Mouse (Mus musculus): ENCODE measurements at regions not wholly inside any gene's neighbourhood (a gene's known extent, or its start where the extent isn't known, plus 50 kb on each side); places are given as distances from the start of the nearest gene placed in this dataset.

DNA sequence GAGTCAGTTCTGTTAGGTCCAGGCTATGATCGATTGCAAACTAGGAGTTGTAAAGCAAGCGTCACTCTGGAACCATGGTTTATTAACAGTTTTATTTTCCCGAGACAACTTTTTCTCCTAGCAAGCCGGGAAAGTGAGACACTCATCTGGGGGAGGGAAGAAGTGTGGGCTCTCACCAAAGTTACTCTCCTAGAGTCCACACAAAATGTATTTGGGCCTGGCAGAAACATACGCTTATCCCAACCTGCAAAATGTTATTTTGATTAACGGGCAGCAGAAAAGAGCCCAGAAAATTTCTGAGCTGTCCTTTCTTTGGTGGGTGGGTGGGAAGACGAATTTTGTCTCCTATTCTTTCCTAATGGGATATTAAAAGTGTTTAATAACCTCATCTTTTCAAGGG is 218.4 kb upstream of the Pkn2 start:
- no peak for DNase-seq (ENCODE audit: extremely low read depth, low read depth, low spot score)

DNA sequence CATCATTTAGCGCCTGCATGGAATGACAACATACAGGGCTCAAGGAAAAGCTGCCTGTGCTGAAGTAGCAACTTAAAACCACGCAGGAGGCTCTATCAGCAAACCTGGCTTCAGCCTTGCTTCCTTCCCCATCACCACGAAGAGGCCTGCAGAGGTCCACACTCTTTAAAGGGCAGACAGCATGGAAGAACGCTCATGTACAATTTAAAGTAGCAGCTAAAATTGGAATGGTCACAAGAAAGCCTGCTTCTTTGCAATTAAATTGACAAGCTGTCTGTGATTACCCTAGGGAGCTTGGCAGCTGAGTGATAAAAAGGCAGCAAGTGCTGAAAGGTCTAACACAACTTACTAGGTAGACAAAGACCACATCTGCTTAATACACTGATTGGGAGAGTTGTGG is 210.4 kb upstream of the Pkn2 start:
- no peak for DNase-seq (ENCODE audit: extremely low read depth, low read depth, low spot score)

DNA sequence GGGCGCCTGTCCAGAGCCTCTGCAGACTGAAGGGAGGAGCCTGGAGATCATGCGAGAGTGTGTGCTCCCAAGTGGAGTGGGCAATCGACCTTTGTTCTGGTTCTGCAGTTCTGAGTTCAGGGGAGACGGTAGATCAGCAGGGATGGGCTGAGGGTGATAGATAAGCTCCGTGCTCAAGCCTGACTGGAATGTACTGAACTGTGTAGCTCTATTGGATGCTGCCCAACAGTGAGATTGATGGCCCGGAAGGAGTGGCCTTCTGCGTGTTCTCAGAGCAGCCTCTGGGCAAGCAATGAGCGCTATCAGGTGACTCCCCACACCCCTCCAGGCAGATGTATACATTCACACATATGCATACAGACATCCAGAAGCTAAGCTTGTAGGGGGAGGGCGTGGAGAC is 209.1 kb upstream of the Pkn2 start:
- DNase-seq (ENCODE audit: extremely low read depth, low read depth, low spot score) = no peak

DNA sequence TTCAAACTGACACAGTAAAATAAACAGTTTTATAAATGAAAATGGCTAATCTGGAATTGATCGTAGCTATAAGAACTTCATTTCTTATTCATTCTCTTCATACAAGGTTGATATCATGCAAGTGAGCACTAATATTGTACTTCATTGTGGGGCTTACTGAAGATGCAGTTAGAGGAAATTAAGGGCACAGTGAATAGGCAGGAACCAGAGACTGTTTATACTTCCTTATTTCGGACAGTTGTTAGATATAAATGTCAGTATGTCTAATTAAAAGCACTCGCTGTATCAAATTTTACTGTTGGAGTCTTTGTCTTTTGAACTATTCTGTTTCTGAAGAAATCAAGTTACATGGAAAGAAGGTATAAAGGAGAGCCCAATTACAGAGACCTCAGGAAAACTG is 208.5 kb upstream of the Pkn2 start:
- no peak for DNase-seq (ENCODE audit: extremely low read depth, low read depth, low spot score)

DNA sequence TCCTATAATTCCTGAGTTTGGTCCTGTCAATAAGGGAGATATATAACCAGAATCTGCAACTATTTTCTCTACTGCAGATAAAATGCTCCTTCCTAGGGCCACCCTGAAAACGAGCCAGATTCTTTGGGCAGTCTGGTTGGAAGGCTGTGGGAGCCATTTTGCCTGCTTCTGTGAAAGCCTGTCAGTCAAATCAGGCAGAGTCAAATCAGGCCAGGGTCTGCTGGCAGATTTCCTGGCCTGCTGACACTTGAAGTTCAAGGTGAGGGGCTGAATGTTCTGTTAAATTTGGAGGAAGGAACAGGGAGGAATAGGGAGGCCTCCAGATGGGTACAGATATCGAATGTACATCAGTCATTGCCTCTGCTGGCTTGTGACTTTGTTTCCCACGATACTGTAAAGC is 206.0 kb upstream of the Pkn2 start:
- no peak for DNase-seq (ENCODE audit: extremely low read depth, low read depth, low spot score)

DNA sequence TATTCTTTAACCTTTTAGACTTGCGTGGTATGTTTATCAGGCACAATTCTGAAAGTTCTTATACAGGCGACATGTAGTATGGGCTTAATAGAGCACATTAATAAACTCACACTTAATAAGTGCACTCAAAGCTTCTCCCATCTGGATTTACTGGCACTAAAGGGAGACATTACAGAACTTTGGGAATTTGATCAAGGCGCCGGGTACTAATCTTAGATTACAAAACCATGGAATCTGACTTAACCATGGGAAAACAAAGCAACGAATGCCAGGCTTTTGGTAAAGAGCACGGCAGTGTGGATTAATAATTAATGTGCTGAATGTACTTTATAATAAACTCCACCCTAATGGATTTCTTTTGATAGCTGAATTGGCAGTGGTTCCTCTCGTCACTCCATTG is 196.5 kb upstream of the Pkn2 start:
- no peak for DNase-seq (ENCODE audit: extremely low read depth, low read depth, low spot score)

DNA sequence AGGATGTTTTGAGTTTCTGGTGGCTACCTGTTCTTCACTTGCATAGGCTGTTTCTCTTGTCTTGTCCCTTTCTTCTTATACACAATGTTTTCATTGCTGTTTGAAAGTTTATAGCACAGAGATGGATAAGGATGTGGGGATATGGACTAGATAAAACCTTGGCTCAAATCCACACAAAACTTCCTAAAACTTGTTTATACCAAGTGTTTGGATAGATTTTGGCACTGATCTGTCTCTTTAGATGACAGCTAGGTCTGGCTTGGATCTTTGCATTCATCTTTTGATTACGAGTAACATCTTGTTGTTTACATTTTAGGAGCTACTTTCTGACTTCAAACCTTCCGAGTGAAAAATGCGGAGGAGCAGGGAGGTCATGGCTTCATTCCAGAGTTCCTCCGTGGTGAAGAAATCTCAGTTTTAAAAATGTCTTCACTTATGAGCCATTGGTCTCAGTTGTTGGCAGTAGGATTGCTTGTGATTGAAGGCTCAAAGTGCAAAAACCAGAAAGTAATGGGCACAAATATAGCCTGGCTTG is 190.1 kb upstream of the Pkn2 start:
- no peak for DNase-seq (ENCODE audit: extremely low read depth, low read depth, low spot score)

DNA sequence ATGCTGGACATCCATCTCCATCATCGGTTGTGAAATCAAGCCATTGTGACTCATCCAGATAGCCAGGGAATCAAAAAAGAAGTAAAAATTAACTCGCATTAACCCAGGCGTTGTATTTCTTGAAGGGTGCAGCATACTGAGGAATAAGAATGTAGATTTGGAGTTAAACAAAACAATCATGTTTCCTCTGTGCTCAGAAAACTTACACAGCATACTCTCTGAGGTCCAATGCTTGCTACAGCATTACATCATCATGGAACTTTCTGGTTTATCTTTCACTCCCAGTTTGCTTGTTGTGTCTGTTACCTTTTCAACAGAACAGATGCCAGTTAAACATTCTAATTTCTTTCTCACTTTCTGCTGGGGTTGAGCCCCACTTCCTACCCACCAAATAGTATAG is 173.1 kb upstream of the Pkn2 start:
- DNase-seq (ENCODE audit: extremely low read depth, low read depth, low spot score) = no peak

DNA sequence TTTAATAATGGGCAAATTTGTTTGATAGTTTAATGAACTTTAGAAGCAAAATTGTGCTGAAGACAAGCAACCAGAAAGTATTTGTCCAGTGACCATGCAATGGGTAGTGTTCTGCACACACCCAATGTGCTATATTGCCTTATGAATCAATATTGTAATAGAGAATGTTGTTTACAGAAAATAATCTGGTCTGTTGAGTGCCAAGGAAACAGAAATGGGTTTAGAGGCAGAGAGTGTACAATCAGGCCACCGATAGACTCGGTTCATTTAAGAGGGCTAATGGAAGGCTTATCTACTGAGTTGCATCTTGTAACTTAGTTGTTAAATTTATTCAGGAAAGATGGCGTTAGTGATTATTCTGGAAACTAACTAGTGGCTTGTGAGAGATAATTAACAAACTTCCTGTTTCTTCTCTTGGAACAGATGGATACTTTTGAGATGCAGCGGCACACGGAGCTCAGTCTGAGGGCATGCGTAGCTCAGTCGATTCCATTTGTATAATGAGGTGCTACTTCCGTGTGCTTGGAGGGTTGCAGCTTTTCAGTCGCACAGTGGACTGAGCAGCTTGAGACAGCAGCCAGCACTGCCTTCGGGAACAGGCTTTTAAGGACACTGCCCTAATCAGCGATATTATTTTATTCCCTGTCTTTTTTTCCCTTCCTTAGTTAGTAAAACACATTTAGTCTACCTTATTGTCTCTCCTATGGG is 171.6 kb upstream of the Pkn2 start:
- DNase-seq (ENCODE audit: extremely low read depth, low read depth, low spot score) = no peak

DNA sequence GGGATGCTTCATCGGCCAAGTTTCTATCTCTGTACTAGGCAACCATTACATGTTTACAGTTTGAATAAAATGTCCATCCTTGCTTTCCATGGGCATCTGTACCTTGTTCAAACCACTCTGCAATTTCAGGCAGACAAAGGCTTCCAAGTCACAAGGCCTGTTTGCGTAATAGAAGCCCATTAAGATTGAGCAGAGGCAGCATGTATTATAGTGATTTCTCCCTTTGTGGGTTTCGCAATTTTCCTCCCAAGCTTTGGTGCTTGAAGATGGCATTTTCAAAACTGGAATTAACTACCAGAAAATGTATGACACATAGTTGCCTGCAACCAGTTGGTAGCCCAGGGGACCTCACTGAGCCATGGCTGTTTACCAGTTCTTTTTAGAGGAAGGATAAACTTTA is 158.9 kb upstream of the Pkn2 start:
- no peak for DNase-seq (ENCODE audit: extremely low read depth, low read depth, low spot score)

DNA sequence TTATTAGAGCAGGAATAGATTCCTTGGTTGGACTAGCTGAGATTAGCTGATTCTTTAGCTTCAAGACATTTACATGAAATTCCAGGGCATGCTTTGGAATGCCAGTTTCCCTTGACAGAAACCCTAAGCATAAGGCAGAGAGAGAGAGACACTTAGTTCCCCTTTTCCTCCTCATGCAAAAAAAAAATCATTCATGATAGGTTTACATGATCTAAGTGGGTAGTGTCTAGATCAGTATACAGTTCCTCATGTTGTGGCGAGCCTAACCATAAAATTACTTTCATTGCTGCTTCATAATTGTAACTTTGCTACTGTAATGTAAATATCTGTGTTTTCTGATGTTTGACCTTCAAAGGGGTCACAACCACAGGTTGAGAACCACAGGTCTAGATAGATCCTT is 154.3 kb upstream of the Pkn2 start:
- DNase-seq (ENCODE audit: extremely low read depth, low read depth, low spot score) = no peak

DNA sequence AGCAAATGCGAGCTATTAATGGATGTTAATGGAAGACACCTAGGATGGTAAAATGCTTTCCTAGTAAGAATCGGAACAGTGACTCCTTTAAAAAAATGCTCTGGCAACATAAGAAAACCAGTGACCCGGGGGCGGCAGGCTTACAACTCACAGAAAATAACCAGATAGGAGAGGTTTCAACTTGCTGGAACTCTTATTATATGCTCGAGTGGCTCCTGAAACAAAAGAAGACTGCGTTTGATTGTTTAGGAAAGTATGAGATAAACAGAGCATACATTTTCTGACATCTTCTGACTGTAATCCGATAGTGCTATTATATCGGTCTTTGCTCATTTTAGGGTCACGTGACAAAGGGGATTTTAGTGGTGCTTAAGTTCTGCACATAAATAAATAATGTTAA is 152.8 kb upstream of the Pkn2 start:
- DNase-seq (ENCODE audit: extremely low read depth, low read depth, low spot score) = no peak

DNA sequence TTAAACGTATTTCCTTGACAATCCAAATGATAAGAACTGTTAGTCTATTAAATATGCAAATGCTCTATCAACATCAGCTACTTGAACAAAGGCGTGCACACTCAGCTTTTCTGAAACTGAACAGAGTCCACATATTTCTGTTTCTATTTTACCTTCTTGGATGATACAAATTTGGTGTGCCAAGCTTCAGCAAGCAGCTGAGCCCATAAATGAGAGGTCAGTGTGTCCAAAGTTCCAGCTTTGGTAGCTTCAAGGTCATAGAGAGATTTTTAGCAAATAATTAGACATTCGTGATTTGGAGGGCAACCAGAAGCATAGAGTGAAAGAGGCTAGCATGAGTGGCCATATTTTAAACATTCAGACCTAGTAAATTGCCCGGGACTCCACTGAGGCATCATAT is 140.7 kb upstream of the Pkn2 start:
- no peak for DNase-seq (ENCODE audit: extremely low read depth, low read depth, low spot score)

DNA sequence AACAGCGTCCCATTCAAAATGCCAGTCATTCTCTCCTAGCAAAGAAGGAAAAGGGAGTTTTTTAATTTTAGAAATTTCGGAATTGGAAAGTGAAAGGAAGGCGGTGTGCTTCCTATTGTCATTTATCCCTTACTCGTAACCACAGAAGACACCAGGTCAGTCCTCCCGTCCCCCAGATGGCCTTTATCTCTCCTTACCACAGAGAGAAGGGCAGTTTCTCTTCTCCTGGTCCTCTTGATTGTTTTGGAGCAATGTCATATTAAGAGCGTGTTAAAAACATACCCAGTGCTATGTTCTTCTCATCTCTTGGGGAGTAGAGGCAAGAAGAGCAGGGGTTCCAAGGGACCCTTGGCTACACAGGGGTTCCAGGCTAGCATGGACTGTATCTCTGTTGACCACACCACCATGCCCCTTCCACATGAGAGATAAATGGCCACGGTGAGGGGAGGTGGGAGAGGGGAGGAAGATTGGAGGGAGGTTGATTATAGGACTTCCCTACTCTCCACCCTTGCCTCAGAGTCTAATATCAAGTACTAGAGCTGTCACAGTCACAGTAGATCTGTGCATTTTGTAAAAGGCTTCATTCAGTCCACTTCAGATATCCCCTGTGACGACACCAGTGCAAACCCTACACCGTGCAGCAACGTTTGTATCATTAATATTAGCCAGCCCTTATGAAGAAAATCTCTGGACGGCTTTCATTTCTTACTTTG is 139.5 kb upstream of the Pkn2 start:
- DNase-seq (ENCODE audit: extremely low read depth, low read depth, low spot score) = no peak

DNA sequence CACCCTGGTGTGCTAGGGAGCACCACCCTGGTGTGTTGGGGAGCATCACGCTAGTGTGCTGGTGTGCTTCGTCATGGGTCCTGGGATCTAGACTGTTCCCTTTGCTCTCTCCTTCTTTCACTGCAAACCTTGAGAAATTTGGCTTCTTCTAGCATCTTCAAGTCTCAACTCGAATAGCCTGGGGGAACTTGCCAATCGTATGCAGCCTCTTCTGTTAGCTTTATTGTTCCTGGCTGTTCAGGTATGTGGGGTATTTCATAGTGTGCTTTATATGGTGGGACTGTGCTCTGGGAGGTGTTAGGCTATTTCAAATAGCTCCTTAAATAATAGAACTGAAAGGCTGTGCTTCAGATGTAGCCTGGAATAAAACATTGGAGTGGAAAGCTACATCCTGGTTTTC is 135.7 kb upstream of the Pkn2 start:
- no peak for DNase-seq (ENCODE audit: extremely low read depth, low read depth, low spot score)

DNA sequence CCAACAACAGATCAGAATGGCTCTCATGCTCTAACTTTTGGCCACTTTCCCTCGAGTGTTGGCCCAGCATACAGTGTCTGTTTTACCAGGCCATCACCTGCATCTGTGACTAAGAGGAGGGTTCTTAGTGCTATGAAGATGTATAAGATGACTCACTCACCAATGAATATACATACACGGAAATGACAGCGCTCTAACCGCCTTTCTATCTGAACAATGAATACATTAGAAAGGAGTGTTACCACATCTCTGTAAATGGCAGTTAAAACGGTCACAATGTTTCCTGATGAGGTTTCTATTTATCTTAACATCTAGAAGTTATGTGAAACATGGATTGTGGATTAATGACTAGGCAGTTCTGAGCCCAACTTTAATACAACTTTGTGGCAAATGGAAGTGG is 135.0 kb upstream of the Pkn2 start:
- DNase-seq (ENCODE audit: extremely low read depth, low read depth, low spot score) = no peak

DNA sequence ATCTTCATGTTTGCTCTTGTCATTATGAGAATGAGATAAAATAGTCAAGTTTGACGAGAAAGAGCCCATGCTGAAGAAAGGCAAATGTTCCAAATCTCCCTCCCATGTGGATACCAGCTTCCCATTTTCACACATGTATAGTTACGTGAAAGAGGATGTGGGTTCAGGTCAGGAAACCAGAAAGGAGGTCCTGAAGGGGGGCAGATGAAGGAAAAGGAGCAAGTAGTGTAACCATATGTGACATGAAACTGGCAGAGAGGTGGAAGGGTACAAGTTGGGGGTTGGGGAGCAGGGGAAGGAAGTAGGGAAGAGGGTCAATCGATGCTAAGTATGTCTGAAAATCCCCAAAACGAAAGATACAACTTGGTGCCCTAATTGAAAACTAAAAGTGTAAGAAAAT is 132.6 kb upstream of the Pkn2 start:
- no peak for DNase-seq (ENCODE audit: extremely low read depth, low read depth, low spot score)

DNA sequence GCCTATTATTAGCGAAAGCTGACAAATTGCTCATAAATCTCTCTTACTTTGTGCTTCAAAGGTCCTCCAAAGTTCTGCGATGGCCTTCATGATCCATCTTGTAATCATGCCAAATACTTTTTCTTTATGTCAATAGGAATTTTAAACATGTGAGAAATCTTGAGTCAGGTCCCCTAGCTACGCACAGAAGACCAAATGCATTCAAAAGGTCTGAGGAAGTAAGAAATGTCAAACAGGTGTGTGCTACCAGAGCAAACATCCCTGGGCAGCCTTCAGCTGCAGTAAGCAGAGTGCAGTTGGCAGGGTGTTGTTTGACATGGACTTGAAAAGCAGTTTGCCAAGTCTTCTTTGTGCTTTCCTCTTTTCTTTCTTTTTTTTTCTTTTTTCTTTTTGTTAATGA is 125.2 kb upstream of the Pkn2 start:
- DNase-seq (ENCODE audit: extremely low read depth, low read depth, low spot score) = no peak

DNA sequence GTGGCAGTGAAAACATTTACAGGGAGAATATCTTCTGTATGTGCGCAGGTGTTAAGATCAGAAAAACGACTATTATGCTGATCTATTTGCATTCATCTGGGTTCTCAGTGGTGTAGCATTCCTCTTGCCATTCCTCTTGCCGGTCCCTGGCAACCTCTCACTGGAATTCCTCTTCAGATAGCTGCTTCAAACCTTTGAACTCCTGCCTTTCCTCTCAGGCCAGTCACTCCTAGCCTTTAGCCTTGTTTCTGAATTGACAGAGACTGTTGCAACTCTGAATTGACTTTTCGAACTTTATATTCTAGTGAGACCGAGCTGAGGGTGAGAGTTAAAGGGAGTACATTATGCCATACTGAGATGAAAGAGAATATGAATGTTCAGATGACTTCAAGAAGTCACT is 120.1 kb upstream of the Pkn2 start:
- no peak for DNase-seq (ENCODE audit: extremely low read depth, low read depth, low spot score)

DNA sequence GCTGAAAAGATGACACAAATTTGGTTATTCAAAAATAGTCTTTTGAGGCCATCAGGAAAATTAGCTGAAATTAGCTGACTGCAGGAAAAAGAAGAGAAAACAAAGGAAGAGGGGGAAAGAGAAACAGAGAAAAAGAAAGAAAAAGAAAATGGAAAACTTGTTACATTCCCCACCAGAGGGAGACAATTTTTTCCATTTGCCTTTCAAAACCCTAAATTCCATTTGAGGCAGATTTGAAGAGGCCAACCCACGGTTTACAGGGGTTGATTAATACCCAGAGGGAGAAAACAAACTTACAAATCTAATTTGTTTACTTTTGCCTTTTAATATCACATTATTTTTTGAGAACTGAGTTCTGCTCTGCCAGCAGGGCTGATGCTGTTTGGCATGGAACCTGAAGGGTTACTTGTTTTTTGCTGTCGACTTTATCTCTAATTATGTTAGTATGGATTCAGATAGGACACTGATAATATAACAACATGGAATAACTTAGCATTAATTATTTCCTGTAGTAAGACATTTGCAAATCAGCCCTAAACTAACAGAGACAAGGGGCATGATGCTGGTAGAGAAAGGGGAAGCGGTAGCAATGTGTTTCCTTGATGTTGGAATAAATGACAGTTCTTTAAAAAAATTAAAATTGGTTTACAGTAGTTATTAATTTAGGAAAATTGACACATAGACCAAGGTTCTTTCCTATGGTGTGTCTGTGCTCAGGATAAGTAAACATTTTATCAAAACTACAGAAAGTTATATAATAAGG is 114.4 kb upstream of the Pkn2 start:
- no peak for DNase-seq (ENCODE audit: extremely low read depth, low read depth, low spot score)

DNA sequence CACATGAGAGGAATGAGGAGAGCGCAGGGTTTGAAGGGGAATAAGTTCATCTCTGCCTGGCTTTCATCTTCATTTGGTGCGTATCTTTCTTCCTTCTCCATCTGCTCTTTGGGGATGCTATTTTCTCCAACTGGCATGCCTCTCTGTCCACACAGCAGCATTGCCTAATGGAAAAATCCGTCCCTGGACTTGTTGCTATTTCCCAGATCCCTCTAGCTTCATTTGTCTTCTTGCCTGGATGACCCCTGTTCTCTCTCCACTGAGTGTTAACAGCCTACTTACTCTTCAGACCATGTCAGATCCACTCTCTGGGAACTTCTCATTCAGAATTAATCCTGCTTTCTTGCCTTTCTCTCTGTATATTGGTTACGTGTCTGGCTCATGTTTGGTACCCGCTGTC is 102.7 kb upstream of the Pkn2 start:
- DNase-seq (ENCODE audit: extremely low read depth, low read depth, low spot score) = no peak

DNA sequence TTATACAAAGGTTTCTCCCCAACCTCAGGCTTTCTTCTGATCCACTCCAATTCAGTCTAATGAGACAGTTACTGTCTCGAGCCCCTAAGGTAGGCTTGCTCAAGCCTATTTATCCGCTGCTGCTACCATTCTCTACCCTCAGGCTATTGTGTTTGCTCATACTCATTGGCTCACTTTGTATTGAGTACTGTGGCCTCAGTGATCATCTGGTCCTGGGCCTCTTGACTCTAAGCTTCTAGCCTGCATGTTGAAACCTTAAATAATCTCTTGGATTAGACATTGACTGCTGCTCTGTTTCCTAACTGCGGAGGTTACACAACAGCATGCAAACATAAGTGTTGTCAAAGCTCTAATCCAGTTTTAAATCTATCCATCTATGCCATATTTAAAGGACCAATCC is 99.4 kb upstream of the Pkn2 start:
- peak; percentile 66 for DNase-seq (ENCODE audit: extremely low read depth, low read depth, low spot score)
